11 mouse cellular contexts compared by ENCODE assay signal in the genomic region with DNA sequence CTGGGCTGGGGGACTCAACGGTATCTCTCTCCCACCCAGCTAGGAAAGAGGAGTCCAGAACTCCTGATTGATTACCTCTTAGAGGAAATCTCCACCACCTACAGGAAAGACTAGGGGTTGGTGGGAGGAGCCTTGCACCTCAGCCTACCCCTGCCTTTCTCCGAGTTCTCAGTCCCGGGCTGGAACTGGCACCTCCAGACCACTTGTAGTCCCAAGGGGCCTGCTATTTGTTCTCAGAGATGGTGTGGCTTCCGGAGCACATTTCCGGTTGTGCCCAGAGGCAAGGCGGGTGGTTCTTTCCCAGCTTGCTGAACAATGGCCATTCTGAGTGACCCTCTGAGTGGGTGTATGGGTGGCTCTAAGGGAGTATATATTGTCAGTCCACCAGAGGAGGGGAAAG. TPM values are rescaled to one million over a fixed set of nuclear protein-coding genes. Genes with fewer than 3 reads are reported as not detected.
DNase-seq lines count a peak whose midpoint lies in the region; ATAC-seq and TF ChIP-seq lines count a peak whose summit lies in the region.
"Had no signal": no experiment of that assay in that cellular context is flagged by ENCODE, and none has a peak within 500 bp of the region (broad histone marks: within the 10 kb centered on the region; RNA-seq: fewer than 3 reads in every experiment).

No protein-coding gene starts in this region.

- TF ChIP-seq CTCF in liver, postnatal 0 days (IDR thresholded peaks at IDR 0.05; ENCODE audit: low read depth): no peak
- TF ChIP-seq CTCF in bone marrow, adult 2 months (IDR thresholded peaks at IDR 0.05; ENCODE audit: control insufficient read depth, insufficient read depth, low read length): no peak

- no peak for TF ChIP-seq POLR2A in bone marrow, adult 2 months (IDR thresholded peaks at IDR 0.05; ENCODE audit: borderline replicate concordance, control insufficient read depth, low read depth, low read length)

- no peak overlapping the region for H3K9ac ChIP-seq in liver, postnatal 0 days (replicated peaks)
- H3K9ac ChIP-seq in liver, embryonic 11.5 days (ENCODE audit: low read depth, low read length): no peak overlapping the region
- no peak overlapping the region for H3K9ac ChIP-seq in kidney, embryonic 15.5 days
- H3K9ac ChIP-seq: forebrain, embryonic 12.5 days; heart, embryonic 13.5 days had no signal

- no peaks in the 10 kb centered on the region for H3K9me3 ChIP-seq in liver, postnatal 0 days (ENCODE audit: low read length)
- H3K9me3 ChIP-seq in liver, embryonic 11.5 days (ENCODE audit: control insufficient read depth, low read length): no peaks in the 10 kb centered on the region
- no peaks in the 10 kb centered on the region for H3K9me3 ChIP-seq in kidney, embryonic 15.5 days (replicated peaks)
- H3K9me3 ChIP-seq: forebrain, embryonic 12.5 days; heart, embryonic 13.5 days had no signal

- DNase-seq in liver, postnatal 0 days: no peak
- DNase-seq in liver, embryonic 11.5 days (ENCODE audit: low spot score): no peak
- DNase-seq in lung, postnatal 4 days: peak; percentile 68 to 82
- no peak for DNase-seq in layer of hippocampus, adult 9-10 months (ENCODE audit: low spot score)
- DNase-seq in left cerebral cortex, adult 9 months (ENCODE audit: low spot score in 2 of 2): no peak
- DNase-seq: embryo, embryonic 11 days had no signal

- WGBS in liver, postnatal 0 days (ENCODE audit: insufficient replicate concordance): 21% methylated on average over 6 of the region's 6 CpGs
- WGBS in liver, embryonic 11.5 days: 48% methylated on average over 6 of the region's 6 CpGs
- whole genome bisulfite sequencing in bone marrow, adult 2 months: 4% methylated on average over 6 of the region's 6 CpGs
- 62% methylated on average over 6 of the region's 6 CpGs for WGBS in kidney, embryonic 15.5 days

- no peak overlapping the region for H3K4me3 ChIP-seq in liver, postnatal 0 days (ENCODE audit: low read depth, low read length)
- no peak overlapping the region for H3K4me3 ChIP-seq in liver, embryonic 11.5 days (ENCODE audit: low read depth, low read length)
- H3K4me3 ChIP-seq in bone marrow, adult 2 months (replicated peaks; ENCODE audit: control insufficient read depth, low read depth, low read length): no peak overlapping the region
- no peak overlapping the region for H3K4me3 ChIP-seq in kidney, embryonic 15.5 days (replicated peaks)
- H3K4me3 ChIP-seq: forebrain, embryonic 12.5 days; heart, embryonic 13.5 days had no signal

- 0 out of 2 replicates have a peak, but pooled peaks have one; percentile 20 for ATAC-seq in liver, postnatal 0 days
- no peak for ATAC-seq in liver, embryonic 11.5 days (replicated peaks; ENCODE audit: low FRiP score)
- no peak for ATAC-seq in kidney, embryonic 15.5 days (replicated peaks; ENCODE audit: low FRiP score)

- peaks cover 25% of the 10 kb centered on the region for H3K4me1 ChIP-seq in liver, postnatal 0 days (ENCODE audit: insufficient read depth)
- peaks cover 9% of the 10 kb centered on the region; the same call in 1 of the 2 replicates for H3K4me1 ChIP-seq in liver, embryonic 11.5 days (replicated peaks; ENCODE audit: control insufficient read depth, insufficient read depth, low read length)
- H3K4me1 ChIP-seq in bone marrow, adult 2 months (ENCODE audit: control insufficient read depth, insufficient read depth, low read length): peaks cover 15% of the 10 kb centered on the region
- peaks cover 76% of the 10 kb centered on the region for H3K4me1 ChIP-seq in kidney, embryonic 15.5 days
- H3K4me1 ChIP-seq: forebrain, embryonic 12.5 days had no signal

- TF ChIP-seq EP300 in liver, postnatal 0 days (IDR thresholded peaks at IDR 0.05; ENCODE audit: low read depth): no peak

- H3K36me3 ChIP-seq in liver, postnatal 0 days (replicated peaks; ENCODE audit: insufficient read depth, low read length): no peaks in the 10 kb centered on the region
- no peaks in the 10 kb centered on the region for H3K36me3 ChIP-seq in liver, embryonic 11.5 days (ENCODE audit: control insufficient read depth, insufficient read depth, low read length)
- no peaks in the 10 kb centered on the region for H3K36me3 ChIP-seq in kidney, embryonic 15.5 days
- H3K36me3 ChIP-seq: forebrain, embryonic 12.5 days; heart, embryonic 13.5 days had no signal

- no peaks in the 10 kb centered on the region for H3K27me3 ChIP-seq in liver, postnatal 0 days (ENCODE audit: insufficient read depth, low read length)
- H3K27me3 ChIP-seq in liver, embryonic 11.5 days (replicated peaks; ENCODE audit: control insufficient read depth, insufficient read depth, low read length): no peaks in the 10 kb centered on the region; the same call in 1 of the 2 replicates
- no peaks in the 10 kb centered on the region for H3K27me3 ChIP-seq in kidney, embryonic 15.5 days
- H3K27me3 ChIP-seq: forebrain, embryonic 12.5 days; heart, embryonic 13.5 days had no signal

- H3K27ac ChIP-seq in liver, postnatal 0 days (ENCODE audit: low read depth): no peak overlapping the region
- no peak overlapping the region for H3K27ac ChIP-seq in liver, embryonic 11.5 days (ENCODE audit: low read depth, low read length)
- H3K27ac ChIP-seq in bone marrow, adult 2 months (ENCODE audit: control insufficient read depth, insufficient read depth, low read depth, low read length, poor library complexity): peak overlapping the region; percentile 31
- peak overlapping the region; percentile 89 for H3K27ac ChIP-seq in kidney, embryonic 15.5 days
- H3K27ac ChIP-seq: forebrain, embryonic 12.5 days had no signal

- no peak overlapping the region for H3K4me2 ChIP-seq in liver, postnatal 0 days (ENCODE audit: low read depth, low read length)
- no peak overlapping the region for H3K4me2 ChIP-seq in liver, embryonic 11.5 days
- no peak overlapping the region for H3K4me2 ChIP-seq in kidney, embryonic 15.5 days
- H3K4me2 ChIP-seq: forebrain, embryonic 12.5 days; heart, embryonic 13.5 days had no signal

RNA-seq across cellular contexts. Expression of a gene that starts 10.6 kb away (rescaled TPM):
- polyA plus RNA-seq in liver, postnatal 0 days (2015; fragmentation: Nextera tagmentation; extraction: Ambion mirVana): 0.04 and 0.06 TPM in 2 replicates
- 0.10 TPM in 1 of 2 replicates, not detected in the other for polyA plus RNA-seq in liver, embryonic 11.5 days (2014; fragmentation: Nextera tagmentation; extraction: Ambion mirVana)
- 1.1 and 2.7 TPM in 2 replicates for polyA plus RNA-seq in bone marrow, adult 2 months (2011; ENCODE audit: insufficient read depth, insufficient read length, low replicate concordance, missing spikeins)
- 3.7 and 3.8 TPM in 2 replicates for polyA plus RNA-seq in kidney, embryonic 15.5 days (2015; fragmentation: Nextera tagmentation; extraction: Ambion mirVana)

RNA-seq across cellular contexts. Expression of a gene that starts 11.5 kb away (rescaled TPM):
- 51.1 and 65.0 TPM in 2 replicates for polyA plus RNA-seq in liver, postnatal 0 days (2015; fragmentation: Nextera tagmentation; extraction: Ambion mirVana)
- polyA plus RNA-seq in liver, embryonic 11.5 days (2014; fragmentation: Nextera tagmentation; extraction: Ambion mirVana): 228 and 245 TPM in 2 replicates
- polyA plus RNA-seq in bone marrow, adult 2 months (2011; ENCODE audit: insufficient read depth, insufficient read length, low replicate concordance, missing spikeins): 102 and 233 TPM in 2 replicates
- polyA plus RNA-seq in kidney, embryonic 15.5 days (2015; fragmentation: Nextera tagmentation; extraction: Ambion mirVana): 351 and 428 TPM in 2 replicates

RNA-seq across cellular contexts. Expression of a gene that starts 20.1 kb away (rescaled TPM):
- 3.9 and 8.4 TPM in 2 replicates for polyA plus RNA-seq in liver, postnatal 0 days (2015; fragmentation: Nextera tagmentation; extraction: Ambion mirVana)
- 17.6 and 39.0 TPM in 2 replicates for polyA plus RNA-seq in liver, embryonic 11.5 days (2014; fragmentation: Nextera tagmentation; extraction: Ambion mirVana)
- polyA plus RNA-seq in bone marrow, adult 2 months (2011; ENCODE audit: insufficient read depth, insufficient read length, low replicate concordance, missing spikeins): 4.2 TPM in 1 of 2 replicates, not detected in the other
- 19.5 and 33.2 TPM in 2 replicates for polyA plus RNA-seq in kidney, embryonic 15.5 days (2015; fragmentation: Nextera tagmentation; extraction: Ambion mirVana)
- polyA plus RNA-seq: liver, adult 2 months had no signal

RNA-seq across cellular contexts. Expression of a gene that starts 22.9 kb away (rescaled TPM):
- 7.3 and 8.3 TPM in 2 replicates for polyA plus RNA-seq in liver, postnatal 0 days (2015; fragmentation: Nextera tagmentation; extraction: Ambion mirVana)
- 14.9 and 15.0 TPM in 2 replicates for polyA plus RNA-seq in liver, embryonic 11.5 days (2014; fragmentation: Nextera tagmentation; extraction: Ambion mirVana)
- 4.5 and 9.9 TPM in 2 replicates for polyA plus RNA-seq in bone marrow, adult 2 months (2011; ENCODE audit: insufficient read depth, insufficient read length, low replicate concordance, missing spikeins)
- 12.6 and 13.3 TPM in 2 replicates for polyA plus RNA-seq in kidney, embryonic 15.5 days (2015; fragmentation: Nextera tagmentation; extraction: Ambion mirVana)

RNA-seq across cellular contexts. Expression of a gene that starts 23.0 kb away (rescaled TPM):
- 16.3 and 19.8 TPM in 2 replicates for polyA plus RNA-seq in liver, postnatal 0 days (2015; fragmentation: Nextera tagmentation; extraction: Ambion mirVana)
- 77.2 and 84.4 TPM in 2 replicates for polyA plus RNA-seq in liver, embryonic 11.5 days (2014; fragmentation: Nextera tagmentation; extraction: Ambion mirVana)
- polyA plus RNA-seq in bone marrow, adult 2 months (2011; ENCODE audit: insufficient read depth, insufficient read length, low replicate concordance, missing spikeins): 15.9 and 26.9 TPM in 2 replicates
- polyA plus RNA-seq in kidney, embryonic 15.5 days (2015; fragmentation: Nextera tagmentation; extraction: Ambion mirVana): 92.1 and 96.8 TPM in 2 replicates

Comparison
In these comparisons a context has a peak if more than half of its experiments do, and no peak if none do; other contexts are left out.
1. DNase-seq: peak in lung, postnatal 4 days (2 of 2); none in liver, postnatal 0 days (single experiment), liver, embryonic 11.5 days (single experiment), layer of hippocampus, adult 9-10 months (single experiment) and left cerebral cortex, adult 9 months (0 of 2).
2. H3K27ac ChIP-seq: peak in bone marrow, adult 2 months (single experiment) and kidney, embryonic 15.5 days (single experiment); none in liver, postnatal 0 days (single experiment) and liver, embryonic 11.5 days (single experiment).